In the genomic region with DNA sequence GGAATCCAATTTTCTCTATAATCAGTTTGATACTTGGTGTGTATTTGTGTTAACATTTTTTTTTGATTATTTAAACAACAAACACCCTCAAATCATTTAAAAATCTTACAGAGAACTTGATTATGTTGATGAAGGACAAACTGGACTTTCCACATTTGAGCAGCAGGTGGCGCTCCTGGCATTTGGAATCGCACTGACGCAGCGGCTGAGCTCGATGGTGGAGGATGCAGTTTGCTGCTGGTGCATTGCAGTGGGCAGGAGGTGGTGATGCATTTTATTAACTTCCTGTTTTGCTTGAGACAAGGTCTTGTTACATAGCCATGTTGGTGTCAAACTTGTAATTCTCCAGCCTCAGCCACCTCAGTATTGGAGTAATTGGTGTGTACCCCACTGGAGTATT, we compare ENCODE assay signal across 8 mouse cellular contexts. TPM values are rescaled to one million over a fixed set of nuclear protein-coding genes. Genes with fewer than 3 reads are reported as not detected.
A peak's percentile ranks its signal among the peaks of the same experiment; 100 is the strongest.
DNase-seq lines count a peak whose midpoint lies in the region; ATAC-seq lines count a peak whose summit lies in the region.

No protein-coding gene starts in this region.

- H3K4me3 ChIP-seq in embryonic facial prominence, embryonic 11.5 days (ENCODE audit: low read depth, low read length), result no peak overlapping the region
- no peak overlapping the region for H3K4me3 ChIP-seq in hindbrain, embryonic 10.5 days

- no peaks in the 10 kb centered on the region for H3K9me3 ChIP-seq in embryonic facial prominence, embryonic 11.5 days (replicated peaks; ENCODE audit: control insufficient read depth, low read length)
- H3K9me3 ChIP-seq in hindbrain, embryonic 10.5 days, result no peaks in the 10 kb centered on the region

- no peak overlapping the region for H3K4me2 ChIP-seq in embryonic facial prominence, embryonic 11.5 days (ENCODE audit: low read depth, low read length)

- peak; percentile 72 for DNase-seq in ES-CJ7 (ENCODE audit: low read depth, low spot score)
- peak; percentile 32 to 48 for DNase-seq in adrenal gland, postnatal 4 days (ENCODE audit: low spot score in 2 of 2)
- peak; percentile 89 for DNase-seq in embryonic facial prominence, embryonic 11.5 days (ENCODE audit: low spot score)
- DNase-seq in hindbrain, embryonic 10.5 days (ENCODE audit: low spot score), result peak; percentile 81
- DNase-seq in layer of hippocampus, adult 9-11 months, result peak; percentile 35
- DNase-seq in right cerebral cortex, postnatal 10 days (ENCODE audit: low spot score in 2 of 2), result peak; percentile 75 to 88
- peak; percentile 34 to 78 for DNase-seq in urinary bladder, postnatal 4 days (ENCODE audit: low spot score in 2 of 2)

- H3K4me1 ChIP-seq in embryonic facial prominence, embryonic 11.5 days (ENCODE audit: control insufficient read depth, insufficient read depth, low read length), result no peaks in the 10 kb centered on the region
- H3K4me1 ChIP-seq in hindbrain, embryonic 10.5 days (replicated peaks), result no peaks in the 10 kb centered on the region

- WGBS in embryonic facial prominence, embryonic 11.5 days, result 0% methylated on average over 5 of the region's 5 CpGs
- under 1% methylated on average over 5 of the region's 5 CpGs for WGBS in hindbrain, embryonic 10.5 days

- no peak for ATAC-seq in embryonic facial prominence, embryonic 11.5 days (replicated peaks; ENCODE audit: insufficient number of reproducible peaks, low FRiP score, low TSS enrichment, low read depth)
- ATAC-seq in megakaryocyte progenitor cell, adult 5-6 weeks (replicated peaks; ENCODE audit: poor library complexity), result peak; percentile 95

- no peak overlapping the region for H3K27ac ChIP-seq in embryonic facial prominence, embryonic 11.5 days (replicated peaks; ENCODE audit: low read depth, low read length)
- no peak overlapping the region for H3K27ac ChIP-seq in hindbrain, embryonic 10.5 days

- no peak overlapping the region for H3K9ac ChIP-seq in embryonic facial prominence, embryonic 11.5 days (replicated peaks; ENCODE audit: low read length)

- H3K36me3 ChIP-seq in embryonic facial prominence, embryonic 11.5 days (replicated peaks; ENCODE audit: control insufficient read depth, insufficient read depth, low read depth, low read length), result no peaks in the 10 kb centered on the region
- H3K36me3 ChIP-seq in hindbrain, embryonic 10.5 days, result no peaks in the 10 kb centered on the region

- H3K27me3 ChIP-seq in embryonic facial prominence, embryonic 11.5 days (ENCODE audit: control insufficient read depth, insufficient read depth, low read length), result no peaks in the 10 kb centered on the region
- H3K27me3 ChIP-seq in hindbrain, embryonic 10.5 days (ENCODE audit: insufficient read depth, poor library complexity, severe bottlenecking), result 0 out of 2 replicates have a peak, but pooled peaks cover 9% of the 10 kb centered on the region

RNA-seq across cellular contexts. Expression of a gene that starts 56.7 kb away (rescaled TPM):
- 1 to 10 TPM; 1.5 to 3.4 TPM for total RNA-seq in adrenal gland, postnatal 4 days (2021)
- polyA plus RNA-seq in embryonic facial prominence, embryonic 11.5 days (2014; fragmentation: Nextera tagmentation; extraction: Ambion mirVana), result 0.58 and 1.1 TPM in 2 replicates
- polyA plus RNA-seq in hindbrain, embryonic 10.5 days (2016; fragmentation: Nextera tagmentation; extraction: Ambion mirVana), result 0.30 and 0.35 TPM in 2 replicates
- not detected in 2 replicates for total RNA-seq in megakaryocyte progenitor cell, adult 5-6 weeks (2015)
- total RNA-seq in megakaryocyte progenitor cell, adult 5-6 weeks (2017), result not detected in 2 replicates

Comparison
In these comparisons a context has a peak if more than half of its experiments do, and no peak if none do; other contexts are left out.
1. DNase-seq: peak in every context shown above with its lines; median percentile 89 in embryonic facial prominence, embryonic 11.5 days; 82 in right cerebral cortex, postnatal 10 days; 81 in hindbrain, embryonic 10.5 days; 72 in ES-CJ7; 56 in urinary bladder, postnatal 4 days; 40 in adrenal gland, postnatal 4 days; 35 in layer of hippocampus, adult 9-11 months.